Mouse (Mus musculus): ENCODE results near the gene Gm19345. TPM values are rescaled to one million over a fixed set of nuclear protein-coding genes. Genes with fewer than 3 reads are reported as not detected.

Gm19345 gene
- polyA plus RNA-seq, 1 experiment from 2014 or later = not detected

- Histone ChIP-seq H3K27ac (replicated peaks; ENCODE audit: low read depth, low read length) (no peak overlapping the region), H3K27me3 (ENCODE audit: control insufficient read depth, insufficient read depth, low read length) (no peaks in the 10 kb centered on the region), H3K4me2 (ENCODE audit: low read depth, severe bottlenecking) (no peak overlapping the region), H3K9me3 (ENCODE audit: control insufficient read depth, low read length) (no peaks in the 10 kb centered on the region), H3K4me3 (ENCODE audit: low read depth, low read length) (no peak overlapping the region), H3K36me3 (ENCODE audit: control insufficient read depth, insufficient read depth, low read length) (no peaks in the 10 kb centered on the region), H3K9ac (ENCODE audit: low read length) (no peak overlapping the region), H3K4me1 (ENCODE audit: control insufficient read depth, insufficient read depth, low read length) (no peaks in the 10 kb centered on the region)
- ATAC-seq (ENCODE audit: insufficient number of reproducible peaks, low FRiP score, low TSS enrichment, low read depth) (no peak), DNase-seq (ENCODE audit: low spot score) (no peak)
- WGBS = 89% methylated on average over 16 of the region's 16 CpGs
Measured at GRCm38 (mm10) chr7:19867751-19868399, 16.1 kb downstream of the Gm19345 start.

- no peaks in the 10 kb centered on the region for H3K4me1 ChIP-seq (ENCODE audit: control insufficient read depth, insufficient read depth, low read length)
- no peaks in the 10 kb centered on the region for H3K27me3 ChIP-seq (ENCODE audit: control insufficient read depth, insufficient read depth, low read length)
- DNase-seq (ENCODE audit: low spot score) (no peak), ATAC-seq (ENCODE audit: insufficient number of reproducible peaks, low FRiP score, low TSS enrichment, low read depth) (no peak)
- no peaks in the 10 kb centered on the region for H3K9me3 ChIP-seq (ENCODE audit: control insufficient read depth, low read length)
- H3K9ac ChIP-seq (ENCODE audit: low read length) = no peak overlapping the region
- H3K36me3 ChIP-seq (ENCODE audit: control insufficient read depth, insufficient read depth, low read length) = no peaks in the 10 kb centered on the region
- WGBS = 71% methylated on average over 10 of the region's 10 CpGs
- H3K27ac ChIP-seq (replicated peaks; ENCODE audit: low read depth, low read length) = no peak overlapping the region
- no peak overlapping the region for H3K4me2 ChIP-seq (ENCODE audit: low read depth, severe bottlenecking)
- no peak overlapping the region for H3K4me3 ChIP-seq (ENCODE audit: low read depth, low read length)
Measured at GRCm38 (mm10) chr7:19871137-19871621, 19.4 kb downstream of the Gm19345 start.

- no peak for ATAC-seq (ENCODE audit: insufficient number of reproducible peaks, low FRiP score, low TSS enrichment, low read depth)
- H3K4me3 ChIP-seq (ENCODE audit: low read depth, low read length) = no peak overlapping the region
- H3K27me3 ChIP-seq (ENCODE audit: control insufficient read depth, insufficient read depth, low read length) = no peaks in the 10 kb centered on the region
- no peak overlapping the region for H3K27ac ChIP-seq (replicated peaks; ENCODE audit: low read depth, low read length)
- no peaks in the 10 kb centered on the region for H3K4me1 ChIP-seq (ENCODE audit: control insufficient read depth, insufficient read depth, low read length)
- no peak overlapping the region for H3K4me2 ChIP-seq (ENCODE audit: low read depth, severe bottlenecking)
- H3K36me3 ChIP-seq (ENCODE audit: control insufficient read depth, insufficient read depth, low read length) = no peaks in the 10 kb centered on the region
- DNase-seq (ENCODE audit: low spot score) = peak; percentile 46
- H3K9me3 ChIP-seq (ENCODE audit: control insufficient read depth, low read length) = no peaks in the 10 kb centered on the region
- no peak overlapping the region for H3K9ac ChIP-seq (ENCODE audit: low read length)
- WGBS = 55% methylated on average over 5 of the region's 5 CpGs
Measured at GRCm38 (mm10) chr7:19871943-19872601, 20.3 kb downstream of the Gm19345 start.

GRCm38 (mm10) chr7:19875948-19876682 lies 24.3 kb downstream of the Gm19345 start:
- ATAC-seq (ENCODE audit: insufficient number of reproducible peaks, low FRiP score, low TSS enrichment, low read depth) (no peak), DNase-seq (ENCODE audit: low spot score) (peak; percentile 35)
- no peak overlapping the region for H3K27ac ChIP-seq (replicated peaks; ENCODE audit: low read depth, low read length)
- no peak overlapping the region for H3K9ac ChIP-seq (ENCODE audit: low read length)
- H3K27me3 ChIP-seq (ENCODE audit: control insufficient read depth, insufficient read depth, low read length) = no peaks in the 10 kb centered on the region
- H3K4me1 ChIP-seq (ENCODE audit: control insufficient read depth, insufficient read depth, low read length) = no peaks in the 10 kb centered on the region
- H3K36me3 ChIP-seq (ENCODE audit: control insufficient read depth, insufficient read depth, low read length) = no peaks in the 10 kb centered on the region
- no peaks in the 10 kb centered on the region for H3K9me3 ChIP-seq (ENCODE audit: control insufficient read depth, low read length)
- no peak overlapping the region for H3K4me3 ChIP-seq (ENCODE audit: low read depth, low read length)
- WGBS = 53% methylated on average over 13 of the region's 13 CpGs
- H3K4me2 ChIP-seq (ENCODE audit: low read depth, severe bottlenecking) = no peak overlapping the region

- Histone ChIP-seq H3K27me3 (ENCODE audit: control insufficient read depth, insufficient read depth, low read length) (no peaks in the 10 kb centered on the region), H3K4me2 (ENCODE audit: low read depth, severe bottlenecking) (no peak overlapping the region), H3K27ac (replicated peaks; ENCODE audit: low read depth, low read length) (no peak overlapping the region), H3K9ac (ENCODE audit: low read length) (no peak overlapping the region), H3K4me3 (ENCODE audit: low read depth, low read length) (no peak overlapping the region), H3K9me3 (ENCODE audit: control insufficient read depth, low read length) (no peaks in the 10 kb centered on the region; the same call in 1 of the 2 replicates), H3K36me3 (ENCODE audit: control insufficient read depth, insufficient read depth, low read length) (no peaks in the 10 kb centered on the region), H3K4me1 (ENCODE audit: control insufficient read depth, insufficient read depth, low read length) (no peaks in the 10 kb centered on the region)
- ATAC-seq (ENCODE audit: insufficient number of reproducible peaks, low FRiP score, low TSS enrichment, low read depth) = no peak
- no peak for DNase-seq (ENCODE audit: low spot score)
- WGBS = 59% methylated on average over 14 of the region's 14 CpGs
Measured at GRCm38 (mm10) chr7:19876781-19877425, 25.1 kb downstream of the Gm19345 start.

- DNase-seq (ENCODE audit: low spot score) = no peak
- Histone ChIP-seq H3K36me3 (ENCODE audit: control insufficient read depth, insufficient read depth, low read length) (no peaks in the 10 kb centered on the region), H3K4me2 (ENCODE audit: low read depth, severe bottlenecking) (no peak overlapping the region), H3K27me3 (ENCODE audit: control insufficient read depth, insufficient read depth, low read length) (no peaks in the 10 kb centered on the region), H3K27ac (replicated peaks; ENCODE audit: low read depth, low read length) (no peak overlapping the region), H3K9me3 (ENCODE audit: control insufficient read depth, low read length) (no peaks in the 10 kb centered on the region; the same call in 1 of the 2 replicates), H3K4me1 (ENCODE audit: control insufficient read depth, insufficient read depth, low read length) (no peaks in the 10 kb centered on the region), H3K9ac (ENCODE audit: low read length) (no peak overlapping the region), H3K4me3 (ENCODE audit: low read depth, low read length) (no peak overlapping the region)
- 83% methylated on average over 8 of the region's 8 CpGs for WGBS
- ATAC-seq (ENCODE audit: insufficient number of reproducible peaks, low FRiP score, low TSS enrichment, low read depth) = no peak
Measured at GRCm38 (mm10) chr7:19880754-19881153, 29.0 kb downstream of the Gm19345 start.

GRCm38 (mm10) chr7:19887849-19888248 lies 36.0 kb downstream of the Gm19345 start, which contains the start of gene Ceacam19:
Gene Ceacam19 (minus strand): TSS chr7:19887965.
- Histone ChIP-seq H3K27ac (replicated peaks; ENCODE audit: low read depth, low read length) (no peak within 1 kb of the TSS), H3K9me3 (ENCODE audit: control insufficient read depth, low read length) (peaks cover 4% of the 10 kb centered on the region; the same call in 1 of the 2 replicates), H3K36me3 (ENCODE audit: control insufficient read depth, insufficient read depth, low read length) (no peaks in the 10 kb centered on the region), H3K4me1 (ENCODE audit: control insufficient read depth, insufficient read depth, low read length) (no peaks in the 10 kb centered on the region), H3K4me3 (ENCODE audit: low read depth, low read length) (no peak within 1 kb of the TSS), H3K9ac (ENCODE audit: low read length) (no peak within 1 kb of the TSS), H3K27me3 (ENCODE audit: control insufficient read depth, insufficient read depth, low read length) (no peaks in the 10 kb centered on the region), H3K4me2 (ENCODE audit: low read depth, severe bottlenecking) (no peak within 1 kb of the TSS)
- ATAC-seq (ENCODE audit: insufficient number of reproducible peaks, low FRiP score, low TSS enrichment, low read depth) (no peak), DNase-seq (ENCODE audit: low spot score) (no peak)
- 73% methylated on average over 7 of the region's 7 CpGs for WGBS

GRCm38 (mm10) chr7:19889881-19890280 lies 38.1 kb downstream of the Gm19345 start:
- no peak overlapping the region for H3K27ac ChIP-seq (replicated peaks; ENCODE audit: low read depth, low read length)
- H3K36me3 ChIP-seq (ENCODE audit: control insufficient read depth, insufficient read depth, low read length) = no peaks in the 10 kb centered on the region
- H3K4me3 ChIP-seq (ENCODE audit: low read depth, low read length) = no peak overlapping the region
- H3K27me3 ChIP-seq (ENCODE audit: control insufficient read depth, insufficient read depth, low read length) = no peaks in the 10 kb centered on the region
- DNase-seq (ENCODE audit: low spot score) (peak; percentile 67), ATAC-seq (ENCODE audit: insufficient number of reproducible peaks, low FRiP score, low TSS enrichment, low read depth) (no peak)
- 51% methylated on average over 8 of the region's 8 CpGs for WGBS
- H3K4me2 ChIP-seq (ENCODE audit: low read depth, severe bottlenecking) = no peak overlapping the region
- H3K4me1 ChIP-seq (ENCODE audit: control insufficient read depth, insufficient read depth, low read length) = no peaks in the 10 kb centered on the region
- H3K9me3 ChIP-seq (ENCODE audit: control insufficient read depth, low read length) = peaks cover 4% of the 10 kb centered on the region; the same call in 1 of the 2 replicates
- H3K9ac ChIP-seq (ENCODE audit: low read length) = no peak overlapping the region

All from limb, embryonic 11.5 days (tissue).